Mouse (Mus musculus) neural tube, embryonic 11.5 days (tissue): ENCODE data around the gene Ppp1r10. TPM values are rescaled to one million over a fixed set of nuclear protein-coding genes. Genes with fewer than 3 reads are reported as not detected.

Experiments used
- ATAC-seq: fragments of 200-750 bp; cut with Nextera tagmentation; 2 replicates; pipeline ENCODE4 v1.8.0; 2017; ENCODE audit warnings: moderate number of reproducible peaks, mild to moderate bottlenecking, moderate TSS enrichment, moderate library complexity; ENCODE audit not compliant: insufficient read depth, low FRiP score, low TSS enrichment
- DNase-seq: peaks from one replicate; pipeline ENCODE4 v3.0.0-alpha.2; 2015; ENCODE audit warnings: low spot score
- H3K27ac ChIP-seq: fragments of 300-500 bp; sonication (generic); 2 replicates; pipeline ENCODE4 v1.5.1; 2014; ENCODE audit warnings: low read depth, mild to moderate bottlenecking, low read length
- H3K27me3 ChIP-seq: fragments of 300-500 bp; sonication (generic); 2 replicates; pipeline ENCODE4 v1.6.1; 2014; ENCODE audit warnings: mild to moderate bottlenecking, low read length, mixed read lengths; ENCODE audit not compliant: control insufficient read depth, insufficient read depth
- H3K36me3 ChIP-seq: fragments of 300-500 bp; sonication (generic); 2 replicates; pipeline ENCODE4 v1.6.1; 2014; ENCODE audit warnings: mild to moderate bottlenecking, low read length, moderate library complexity, mixed read lengths; ENCODE audit not compliant: control insufficient read depth, insufficient read depth
- H3K4me1 ChIP-seq: fragments of 300-500 bp; sonication (generic); 2 replicates; pipeline ENCODE4 v1.6.1; 2014; ENCODE audit warnings: low read length, mixed read lengths; ENCODE audit not compliant: control insufficient read depth, insufficient read depth
- H3K4me2 ChIP-seq: fragments of 300-500 bp; sonication (generic); 2 replicates; pipeline ENCODE4 v1.6.1; 2014; ENCODE audit warnings: low read depth, mild to moderate bottlenecking, moderate library complexity
- H3K4me3 ChIP-seq: fragments of 300-500 bp; sonication (generic); 2 replicates; pipeline ENCODE4 v1.5.1; 2014; ENCODE audit warnings: low read depth, low read length
- H3K9ac ChIP-seq: fragments of 300-500 bp; sonication (generic); 2 replicates; pipeline ENCODE4 v1.6.1; 2014; ENCODE audit warnings: mild to moderate bottlenecking, low read length
- H3K9me3 ChIP-seq: fragments of 300-500 bp; sonication (generic); 2 replicates; pipeline ENCODE4 v1.6.1; 2016; ENCODE audit warnings: low read length; ENCODE audit not compliant: control insufficient read depth
- WGBS: fragments of 180-500 bp; shearing (Covaris S2); extraction: QIAGEN DNeasy Blood & Tissue Kit; methylation state at CpG from one replicate; pipeline ENCODE4 v1.1.7; 2014; 5-methylcytosine and 5-hydroxymethylcytosine counted together
- polyA plus RNA-seq: library from polyadenylated mRNA; unstranded; fragments of >200 nt; fragmentation: Nextera tagmentation; extraction: Ambion mirVana; gene quantifications from 2 replicates; pipeline ENCODE4 v1.2.1, GENCODE M21; 2014

Ppp1r10 gene
- 48.9 and 49.3 TPM in 2 replicates for polyA plus RNA-seq

GRCm38 (mm10) chr17:35916297-35917142 lies at the start of gene Ppp1r10, which contains the start of gene Mrps18b:
Gene Ppp1r10, plus strand, starts transcription at chr17:35916434.
Gene Mrps18b, minus strand, starts transcription at chr17:35916389.
- Histone ChIP-seq H3K27ac (peak within 1 kb of the TSS; percentile 97), H3K4me2 (peak within 1 kb of the TSS; percentile 92), H3K9ac (peak within 1 kb of the TSS; percentile 98), H3K4me3 (peak within 1 kb of the TSS; percentile 82), H3K9me3 (no peaks in the 10 kb centered on the region), H3K27me3 (no peaks in the 10 kb centered on the region), H3K4me1 (peaks cover 12% of the 10 kb centered on the region), H3K36me3 (no peaks in the 10 kb centered on the region; the same call in 1 of the 2 replicates)
- WGBS: under 1% methylated on average over 82 of the region's 83 CpGs
- ATAC-seq: peak; percentile 92
- DNase-seq: peak; percentile 99

- Histone ChIP-seq H3K27me3 (no peaks in the 10 kb centered on the region), H3K27ac (peak overlapping the region; percentile 98), H3K9me3 (no peaks in the 10 kb centered on the region), H3K4me1 (peaks cover 28% of the 10 kb centered on the region), H3K4me2 (peak overlapping the region; percentile 86), H3K36me3 (peaks cover 6% of the 10 kb centered on the region; the same call in 1 of the 2 replicates), H3K9ac (peak overlapping the region; percentile 94), H3K4me3 (peak overlapping the region; percentile 77)
- ATAC-seq (no peak), DNase-seq (peak; percentile 41)
- 9% methylated on average over 26 of the region's 26 CpGs for WGBS
Measured at GRCm38 (mm10) chr17:35866911-35867890, 49.0 kb upstream of the Ppp1r10 start.

- no peak for DNase-seq
- H3K4me2 ChIP-seq: peak overlapping the region; percentile 86
- H3K36me3 ChIP-seq: peaks cover 6% of the 10 kb centered on the region; the same call in 1 of the 2 replicates
- H3K9me3 ChIP-seq: no peaks in the 10 kb centered on the region
- ATAC-seq: no peak
- peaks cover 32% of the 10 kb centered on the region for H3K4me1 ChIP-seq
- peak overlapping the region; percentile 98 for H3K27ac ChIP-seq
- H3K27me3 ChIP-seq: no peaks in the 10 kb centered on the region
- peak overlapping the region; percentile 77 for H3K4me3 ChIP-seq
- H3K9ac ChIP-seq: peak overlapping the region; percentile 94
- 46% methylated on average over 15 of the region's 17 CpGs for WGBS
Measured at GRCm38 (mm10) chr17:35868165-35868820, 47.9 kb upstream of the Ppp1r10 start.

- H3K36me3 ChIP-seq: peaks cover 7% of the 10 kb centered on the region; the same call in 1 of the 2 replicates
Measured at GRCm38 (mm10) chr17:35868961-35869345, 47.3 kb upstream of the Ppp1r10 start.

GRCm38 (mm10) chr17:35869346-35870067 lies 46.7 kb upstream of the Ppp1r10 start:
- ATAC-seq (no peak), DNase-seq (peak; percentile 27)
- peaks cover 11% of the 10 kb centered on the region for H3K36me3 ChIP-seq
- 9% methylated on average over 7 of the region's 7 CpGs for WGBS
- H3K9me3 ChIP-seq: no peaks in the 10 kb centered on the region
- no peaks in the 10 kb centered on the region for H3K27me3 ChIP-seq
- peak overlapping the region; percentile 94 for H3K9ac ChIP-seq
- H3K4me1 ChIP-seq: peaks cover 37% of the 10 kb centered on the region
- peak overlapping the region; percentile 86 for H3K4me2 ChIP-seq
- H3K4me3 ChIP-seq: peak overlapping the region; percentile 77
- H3K27ac ChIP-seq: peak overlapping the region; percentile 54; the same call in 1 of the 2 replicates

More at GRCm38 (mm10) chr17:35868961-35869345, 47.3 kb upstream of the Ppp1r10 start:
- Histone ChIP-seq H3K27ac (peak overlapping the region; percentile 54; the same call in 1 of the 2 replicates), H3K4me1 (peaks cover 37% of the 10 kb centered on the region), H3K9ac (peak overlapping the region; percentile 94), H3K4me3 (peak overlapping the region; percentile 77), H3K9me3 (no peaks in the 10 kb centered on the region), H3K4me2 (peak overlapping the region; percentile 86), H3K27me3 (no peaks in the 10 kb centered on the region)
- DNase-seq: no peak
- no peak for ATAC-seq
- WGBS: 10% methylated on average over 7 of the region's 7 CpGs

- Histone ChIP-seq H3K27ac (0 out of 2 replicates have a peak overlapping the region, but pooled peaks have one; percentile 3), H3K4me3 (peak overlapping the region; percentile 77), H3K27me3 (no peaks in the 10 kb centered on the region), H3K9ac (peak overlapping the region; percentile 31; the same call in 1 of the 2 replicates), H3K4me1 (peaks cover 37% of the 10 kb centered on the region), H3K36me3 (peaks cover 12% of the 10 kb centered on the region), H3K9me3 (no peaks in the 10 kb centered on the region), H3K4me2 (peak overlapping the region; percentile 86)
- DNase-seq (no peak), ATAC-seq (no peak)
- WGBS: 69% methylated on average over 9 of the region's 9 CpGs
Measured at GRCm38 (mm10) chr17:35870151-35870883, 45.9 kb upstream of the Ppp1r10 start.

GRCm38 (mm10) chr17:35870884-35871696 lies 45.1 kb upstream of the Ppp1r10 start:
- DNase-seq (no peak), ATAC-seq (no peak)
- Histone ChIP-seq H3K9me3 (no peaks in the 10 kb centered on the region), H3K4me3 (0 out of 2 replicates have a peak overlapping the region, but pooled peaks have one; percentile 6), H3K27ac (no peak overlapping the region), H3K36me3 (peaks cover 12% of the 10 kb centered on the region), H3K4me1 (peaks cover 37% of the 10 kb centered on the region), H3K27me3 (no peaks in the 10 kb centered on the region), H3K9ac (no peak overlapping the region), H3K4me2 (peak overlapping the region; percentile 86)
- 86% methylated on average over 8 of the region's 8 CpGs for WGBS
